In the genomic region with DNA sequence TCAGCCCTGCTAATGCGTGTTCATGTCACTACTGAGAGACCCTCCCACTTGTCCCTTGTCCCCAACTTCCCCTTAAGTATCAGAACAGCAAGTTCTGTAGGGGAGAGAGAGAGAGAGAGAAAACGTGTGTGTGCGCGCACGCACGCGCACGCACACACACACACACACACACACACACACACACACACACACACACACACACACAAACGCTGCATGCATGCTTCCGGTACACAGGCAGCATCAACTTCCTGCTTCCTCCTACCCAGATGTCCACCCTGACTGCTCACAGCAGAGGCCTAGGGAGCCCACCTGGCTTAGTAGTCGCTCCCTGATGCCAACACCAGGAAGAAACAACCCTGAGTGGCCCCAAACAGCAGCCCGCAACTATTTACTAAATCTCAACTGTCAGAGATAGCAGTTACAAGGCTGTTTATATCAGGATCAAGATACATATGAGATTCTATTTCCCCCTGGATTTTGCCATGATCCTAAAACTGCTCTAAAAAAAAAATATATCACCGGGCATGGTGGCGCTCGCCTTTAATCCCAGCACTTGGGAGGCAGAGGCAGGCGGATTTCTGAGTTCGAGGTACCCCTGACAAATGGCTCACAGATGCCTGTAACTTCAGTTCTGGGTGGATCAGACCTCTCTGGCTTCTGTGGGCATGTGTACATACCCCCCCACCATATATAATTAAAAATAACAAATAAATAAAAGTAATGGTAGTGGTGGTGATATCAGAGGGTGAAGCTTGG, we compare ENCODE assay signal across 9 mouse cellular contexts. TPM values are rescaled to one million over a fixed set of nuclear protein-coding genes. Genes with fewer than 3 reads are reported as not detected.
DNase-seq lines count a peak whose midpoint lies in the region; ATAC-seq and TF ChIP-seq lines count a peak whose summit lies in the region.
"Had no signal": no experiment of that assay in that cellular context is flagged by ENCODE, and none has a peak within 500 bp of the region (broad histone marks: within the 10 kb centered on the region; RNA-seq: fewer than 3 reads in every experiment).

No protein-coding gene starts in this region.

- peak overlapping the region; percentile 12; the same call in 1 of the 2 replicates for H3K27ac ChIP-seq in kidney, embryonic 16.5 days (ENCODE audit: low read length)
- H3K27ac ChIP-seq in kidney, embryonic 14.5 days (ENCODE audit: low read depth, low read length), result no peak overlapping the region
- peak overlapping the region; percentile 70 for H3K27ac ChIP-seq in liver, postnatal 0 days (ENCODE audit: low read depth)
- H3K27ac ChIP-seq in thymus, adult 2 months (ENCODE audit: control insufficient read depth, insufficient read depth, low read length), result peak overlapping the region; percentile 60
- no peak overlapping the region for H3K27ac ChIP-seq in embryonic facial prominence, embryonic 10.5 days (replicated peaks)

- no peaks in the 10 kb centered on the region for H3K27me3 ChIP-seq in kidney, embryonic 16.5 days (ENCODE audit: insufficient read depth, low read length)
- no peaks in the 10 kb centered on the region for H3K27me3 ChIP-seq in kidney, embryonic 14.5 days (ENCODE audit: control insufficient read depth, insufficient read depth, low read length)
- H3K27me3 ChIP-seq in liver, postnatal 0 days (ENCODE audit: insufficient read depth, low read length), result no peaks in the 10 kb centered on the region
- H3K27me3 ChIP-seq in thymus, adult 2 months (ENCODE audit: control insufficient read depth, insufficient read depth, low read length), result no peaks in the 10 kb centered on the region
- 0 out of 2 replicates have a peak, but pooled peaks cover 4% of the 10 kb centered on the region for H3K27me3 ChIP-seq in embryonic facial prominence, embryonic 10.5 days (replicated peaks; ENCODE audit: low read depth, poor library complexity, severe bottlenecking)

- TF ChIP-seq CTCF in liver, postnatal 0 days (IDR thresholded peaks at IDR 0.05; ENCODE audit: low read depth), result no peak
- TF ChIP-seq CTCF in thymus, adult 2 months (IDR thresholded peaks at IDR 0.05; ENCODE audit: borderline replicate concordance, control insufficient read depth, extremely low read depth, insufficient read depth, low read length, poor library complexity), result no peak

- TF ChIP-seq POLR2A in thymus, adult 2 months (IDR thresholded peaks at IDR 0.05; ENCODE audit: control insufficient read depth, extremely low read depth, insufficient read depth, low read length, poor library complexity), result no peak

- no peak overlapping the region for H3K9ac ChIP-seq in kidney, embryonic 16.5 days (replicated peaks; ENCODE audit: low read length)
- no peak overlapping the region for H3K9ac ChIP-seq in kidney, embryonic 14.5 days (ENCODE audit: low read depth, low read length)
- H3K9ac ChIP-seq in liver, postnatal 0 days (replicated peaks), result no peak overlapping the region

- DNase-seq in brain, adult 2 months (ENCODE audit: low read depth, low spot score), result peak; percentile 13
- peak; percentile 37 for DNase-seq in liver, postnatal 0 days
- DNase-seq in thymus, adult 2 months, result peak; percentile 47
- DNase-seq in embryonic facial prominence, embryonic 10.5 days (ENCODE audit: low spot score), result no peak
- DNase-seq in cerebellum, adult 11-12 months, result no peak
- DNase-seq: cerebellum, adult 8-10 months had no signal

- TF ChIP-seq EP300 in liver, postnatal 0 days (IDR thresholded peaks at IDR 0.05; ENCODE audit: low read depth), result no peak

- ATAC-seq in kidney, embryonic 16.5 days (ENCODE audit: low FRiP score, low TSS enrichment), result no peak
- ATAC-seq in kidney, embryonic 14.5 days (ENCODE audit: low FRiP score, low TSS enrichment), result no peak
- ATAC-seq in liver, postnatal 0 days, result no peak; the same call in 1 of the 2 replicates
- ATAC-seq in cerebellum, adult (ENCODE audit: insufficient number of reproducible peaks, low FRiP score, low TSS enrichment), result no peak

- WGBS in kidney, embryonic 16.5 days, result 84% methylated on average over 9 of the region's 17 CpGs
- WGBS in kidney, embryonic 14.5 days, result 78% methylated on average over 14 of the region's 17 CpGs
- WGBS in liver, postnatal 0 days (ENCODE audit: insufficient replicate concordance), result 61% methylated on average over 10 of the region's 17 CpGs
- 54% methylated on average over 10 of the region's 17 CpGs for WGBS in thymus, adult 2 months
- 90% methylated on average over 13 of the region's 17 CpGs for WGBS in embryonic facial prominence, embryonic 10.5 days

- H3K4me3 ChIP-seq in kidney, embryonic 16.5 days (ENCODE audit: low read length), result no peak overlapping the region
- H3K4me3 ChIP-seq in kidney, embryonic 14.5 days (ENCODE audit: low read length), result no peak overlapping the region
- no peak overlapping the region for H3K4me3 ChIP-seq in liver, postnatal 0 days (ENCODE audit: low read depth, low read length)
- H3K4me3 ChIP-seq in thymus, adult 2 months (ENCODE audit: control insufficient read depth, insufficient read depth, low read length), result no peak overlapping the region
- H3K4me3 ChIP-seq in embryonic facial prominence, embryonic 10.5 days, result no peak overlapping the region

- no peak overlapping the region for H3K4me2 ChIP-seq in kidney, embryonic 16.5 days (replicated peaks; ENCODE audit: low read depth, low read length)
- no peak overlapping the region for H3K4me2 ChIP-seq in kidney, embryonic 14.5 days (replicated peaks; ENCODE audit: low read depth, low read length)
- 0 out of 2 replicates have a peak overlapping the region, but pooled peaks have one; percentile 28 for H3K4me2 ChIP-seq in liver, postnatal 0 days (ENCODE audit: low read depth, low read length)

- H3K36me3 ChIP-seq in kidney, embryonic 16.5 days (ENCODE audit: insufficient read depth, low read length), result peaks cover 21% of the 10 kb centered on the region
- H3K36me3 ChIP-seq in kidney, embryonic 14.5 days (ENCODE audit: control insufficient read depth, insufficient read depth, low read length), result peaks cover 21% of the 10 kb centered on the region
- peaks cover 21% of the 10 kb centered on the region for H3K36me3 ChIP-seq in liver, postnatal 0 days (replicated peaks; ENCODE audit: insufficient read depth, low read length)
- peaks cover 24% of the 10 kb centered on the region for H3K36me3 ChIP-seq in thymus, adult 2 months (ENCODE audit: control insufficient read depth, insufficient read depth, low read length)
- H3K36me3 ChIP-seq in embryonic facial prominence, embryonic 10.5 days (replicated peaks), result peaks cover 29% of the 10 kb centered on the region

- H3K9me3 ChIP-seq in kidney, embryonic 16.5 days (ENCODE audit: low read length), result no peaks in the 10 kb centered on the region
- H3K9me3 ChIP-seq in kidney, embryonic 14.5 days (ENCODE audit: control insufficient read depth, low read length), result no peaks in the 10 kb centered on the region
- H3K9me3 ChIP-seq in liver, postnatal 0 days (ENCODE audit: low read length), result no peaks in the 10 kb centered on the region
- no peaks in the 10 kb centered on the region for H3K9me3 ChIP-seq in embryonic facial prominence, embryonic 10.5 days

- H3K4me1 ChIP-seq in kidney, embryonic 16.5 days (ENCODE audit: insufficient read depth, low read length), result peaks cover 52% of the 10 kb centered on the region
- H3K4me1 ChIP-seq in kidney, embryonic 14.5 days (ENCODE audit: control insufficient read depth, insufficient read depth, low read length), result peaks cover 28% of the 10 kb centered on the region
- H3K4me1 ChIP-seq in liver, postnatal 0 days (ENCODE audit: insufficient read depth), result peaks cover 44% of the 10 kb centered on the region
- peaks cover 48% of the 10 kb centered on the region for H3K4me1 ChIP-seq in thymus, adult 2 months (replicated peaks; ENCODE audit: control insufficient read depth, insufficient read depth, low read length)
- peaks cover 61% of the 10 kb centered on the region for H3K4me1 ChIP-seq in embryonic facial prominence, embryonic 10.5 days

RNA-seq across cellular contexts. Expression of a gene that starts 3.5 kb away (rescaled TPM):
- polyA plus RNA-seq in kidney, embryonic 16.5 days (2015; fragmentation: Nextera tagmentation; extraction: Ambion mirVana), result 31.3 and 33.6 TPM in 2 replicates
- 23.8 and 36.1 TPM in 2 replicates for polyA plus RNA-seq in kidney, embryonic 14.5 days (2014; fragmentation: Nextera tagmentation; extraction: Ambion mirVana)
- 8.5 TPM in 2 replicates for polyA plus RNA-seq in liver, postnatal 0 days (2015; fragmentation: Nextera tagmentation; extraction: Ambion mirVana)
- polyA plus RNA-seq in thymus, adult 2 months (2012; rRNA removed), result 321 and 324 TPM in 2 replicates
- 30.3 and 30.9 TPM in 2 replicates for polyA plus RNA-seq in embryonic facial prominence, embryonic 10.5 days (2016; fragmentation: Nextera tagmentation; extraction: Ambion mirVana)

RNA-seq across cellular contexts. Expression of a gene that starts 19.4 kb away (rescaled TPM):
- polyA plus RNA-seq in kidney, embryonic 16.5 days (2015; fragmentation: Nextera tagmentation; extraction: Ambion mirVana), result 197 and 211 TPM in 2 replicates
- 193 and 194 TPM in 2 replicates for polyA plus RNA-seq in kidney, embryonic 14.5 days (2014; fragmentation: Nextera tagmentation; extraction: Ambion mirVana)
- 68.5 and 80.9 TPM in 2 replicates for polyA plus RNA-seq in liver, postnatal 0 days (2015; fragmentation: Nextera tagmentation; extraction: Ambion mirVana)
- polyA plus RNA-seq in thymus, adult 2 months (2012; rRNA removed), result 157 and 171 TPM in 2 replicates
- polyA plus RNA-seq in embryonic facial prominence, embryonic 10.5 days (2016; fragmentation: Nextera tagmentation; extraction: Ambion mirVana), result 286 and 311 TPM in 2 replicates

RNA-seq across cellular contexts. Expression of a gene that starts 29.1 kb away (rescaled TPM):
- polyA plus RNA-seq in kidney, embryonic 16.5 days (2015; fragmentation: Nextera tagmentation; extraction: Ambion mirVana), result 3.1 and 4.0 TPM in 2 replicates
- 0.97 and 1.3 TPM in 2 replicates for polyA plus RNA-seq in kidney, embryonic 14.5 days (2014; fragmentation: Nextera tagmentation; extraction: Ambion mirVana)
- polyA plus RNA-seq in liver, postnatal 0 days (2015; fragmentation: Nextera tagmentation; extraction: Ambion mirVana), result 0.12 and 0.16 TPM in 2 replicates
- 0.50 and 0.61 TPM in 2 replicates for polyA plus RNA-seq in thymus, adult 2 months (2012; rRNA removed)
- 0.36 and 0.41 TPM in 2 replicates for polyA plus RNA-seq in embryonic facial prominence, embryonic 10.5 days (2016; fragmentation: Nextera tagmentation; extraction: Ambion mirVana)

RNA-seq across cellular contexts. Expression of a gene that starts 43.1 kb away (rescaled TPM):
- polyA plus RNA-seq in kidney, embryonic 16.5 days (2015; fragmentation: Nextera tagmentation; extraction: Ambion mirVana), result 227 and 237 TPM in 2 replicates
- 168 and 210 TPM in 2 replicates for polyA plus RNA-seq in kidney, embryonic 14.5 days (2014; fragmentation: Nextera tagmentation; extraction: Ambion mirVana)
- 44.4 and 46.1 TPM in 2 replicates for polyA plus RNA-seq in liver, postnatal 0 days (2015; fragmentation: Nextera tagmentation; extraction: Ambion mirVana)
- 50.2 and 58.6 TPM in 2 replicates for polyA plus RNA-seq in thymus, adult 2 months (2012; rRNA removed)
- polyA plus RNA-seq in embryonic facial prominence, embryonic 10.5 days (2016; fragmentation: Nextera tagmentation; extraction: Ambion mirVana), result 208 and 209 TPM in 2 replicates

RNA-seq across cellular contexts. Expression of a gene that starts 45.6 kb away (rescaled TPM):
- 40.7 and 42.5 TPM in 2 replicates for polyA plus RNA-seq in kidney, embryonic 16.5 days (2015; fragmentation: Nextera tagmentation; extraction: Ambion mirVana)
- 18.6 and 30.9 TPM in 2 replicates for polyA plus RNA-seq in kidney, embryonic 14.5 days (2014; fragmentation: Nextera tagmentation; extraction: Ambion mirVana)
- polyA plus RNA-seq in liver, postnatal 0 days (2015; fragmentation: Nextera tagmentation; extraction: Ambion mirVana), result 14.5 and 15.7 TPM in 2 replicates
- polyA plus RNA-seq in thymus, adult 2 months (2012; rRNA removed), result 190 and 193 TPM in 2 replicates
- 7.8 and 11.5 TPM in 2 replicates for polyA plus RNA-seq in embryonic facial prominence, embryonic 10.5 days (2016; fragmentation: Nextera tagmentation; extraction: Ambion mirVana)

Comparison
In these comparisons a context has a peak if more than half of its experiments do, and no peak if none do; other contexts are left out.
1. H3K27ac ChIP-seq: peak in kidney, embryonic 16.5 days (single experiment), liver, postnatal 0 days (single experiment) and thymus, adult 2 months (single experiment); none in kidney, embryonic 14.5 days (single experiment) and embryonic facial prominence, embryonic 10.5 days (single experiment).
2. DNase-seq: peak in brain, adult 2 months (single experiment), liver, postnatal 0 days (single experiment) and thymus, adult 2 months (single experiment); none in embryonic facial prominence, embryonic 10.5 days (single experiment) and cerebellum, adult 11-12 months (single experiment).